Mouse (Mus musculus): Measurements from ENCODE around the gene Zc3h7a. TPM values are rescaled to one million over a fixed set of nuclear protein-coding genes. Genes with fewer than 3 reads are reported as not detected.

Zc3h7a gene
- polyA plus RNA-seq, 1 experiment from 2014 or later, result 83.0 TPM

DNA sequence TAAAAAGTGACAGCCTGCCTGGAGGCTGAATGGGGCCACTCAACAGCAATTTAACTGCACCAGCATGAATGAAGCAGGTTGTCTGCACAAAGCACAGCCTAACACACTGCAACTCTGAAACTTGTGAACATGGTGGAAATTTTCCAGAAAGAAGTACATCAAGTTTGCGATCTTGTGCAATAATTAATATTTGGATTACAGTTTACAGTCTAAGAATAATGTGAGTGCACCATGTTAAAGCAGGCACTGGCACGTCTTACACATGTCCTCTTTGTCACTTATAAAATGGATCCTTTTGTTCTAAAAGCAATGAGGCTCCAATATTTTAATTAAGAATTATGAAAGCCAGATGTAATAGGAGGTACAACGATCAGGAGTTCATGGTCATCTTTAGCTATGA, 78.9 kb downstream of the Zc3h7a start:
- Histone ChIP-seq H3K9ac (ENCODE audit: low read length) (no peak overlapping the region), H3K36me3 (ENCODE audit: control insufficient read depth, insufficient read depth, low read length) (no peaks in the 10 kb centered on the region), H3K4me1 (ENCODE audit: control insufficient read depth, insufficient read depth, low read length) (no peaks in the 10 kb centered on the region), H3K27me3 (ENCODE audit: control insufficient read depth, insufficient read depth, low read length) (no peaks in the 10 kb centered on the region), H3K4me3 (ENCODE audit: low read depth, low read length) (no peak overlapping the region), H3K4me2 (ENCODE audit: low read depth, severe bottlenecking) (no peak overlapping the region), H3K27ac (replicated peaks; ENCODE audit: low read depth, low read length) (no peak overlapping the region), H3K9me3 (ENCODE audit: control insufficient read depth, low read length) (no peaks in the 10 kb centered on the region)
- no peak for DNase-seq (ENCODE audit: low spot score)
- WGBS, result 88% methylated on average over 3 of the region's 3 CpGs
- ATAC-seq (ENCODE audit: insufficient number of reproducible peaks, low FRiP score, low TSS enrichment, low read depth), result no peak

DNA sequence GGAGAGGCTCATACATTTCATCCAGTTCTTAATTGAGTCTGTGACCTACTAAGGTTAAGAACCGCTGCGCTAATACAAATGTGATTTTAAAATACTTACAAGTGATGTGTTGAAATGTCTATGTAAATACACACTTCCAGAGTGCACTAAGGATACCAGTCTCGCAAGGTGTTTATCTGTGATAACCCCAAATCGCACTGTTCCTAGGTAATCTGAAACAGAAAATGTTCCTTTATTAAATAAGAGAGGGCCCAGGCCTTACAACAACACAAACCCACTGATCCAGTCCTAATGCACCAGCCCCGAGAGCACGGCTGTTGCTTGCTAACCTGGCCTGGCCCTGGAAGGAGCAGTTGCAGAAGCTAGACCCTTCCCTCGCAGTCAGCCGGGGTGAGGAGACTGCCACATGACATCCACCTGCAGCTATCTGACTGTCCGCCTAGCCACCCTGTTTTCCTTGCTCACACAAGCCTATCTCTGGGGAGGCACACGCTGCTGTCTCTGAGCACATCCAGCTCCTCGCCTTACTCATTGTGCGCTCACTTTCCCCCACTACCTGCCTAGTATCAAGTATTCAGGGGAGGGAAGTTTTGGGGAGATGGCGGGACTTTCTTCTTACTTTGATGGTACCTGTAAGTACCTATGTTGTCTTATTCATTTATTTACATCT, 82.3 kb downstream of the Zc3h7a start:
- DNase-seq (ENCODE audit: low spot score) (no peak), ATAC-seq (ENCODE audit: insufficient number of reproducible peaks, low FRiP score, low TSS enrichment, low read depth) (no peak)
- Histone ChIP-seq H3K27ac (replicated peaks; ENCODE audit: low read depth, low read length) (no peak overlapping the region), H3K4me1 (ENCODE audit: control insufficient read depth, insufficient read depth, low read length) (no peaks in the 10 kb centered on the region), H3K9me3 (ENCODE audit: control insufficient read depth, low read length) (no peaks in the 10 kb centered on the region), H3K4me3 (ENCODE audit: low read depth, low read length) (no peak overlapping the region), H3K27me3 (ENCODE audit: control insufficient read depth, insufficient read depth, low read length) (no peaks in the 10 kb centered on the region), H3K36me3 (ENCODE audit: control insufficient read depth, insufficient read depth, low read length) (peaks cover 4% of the 10 kb centered on the region; the same call in 1 of the 2 replicates), H3K4me2 (ENCODE audit: low read depth, severe bottlenecking) (no peak overlapping the region), H3K9ac (ENCODE audit: low read length) (no peak overlapping the region)
- WGBS, result 92% methylated on average over 13 of the region's 13 CpGs

DNA sequence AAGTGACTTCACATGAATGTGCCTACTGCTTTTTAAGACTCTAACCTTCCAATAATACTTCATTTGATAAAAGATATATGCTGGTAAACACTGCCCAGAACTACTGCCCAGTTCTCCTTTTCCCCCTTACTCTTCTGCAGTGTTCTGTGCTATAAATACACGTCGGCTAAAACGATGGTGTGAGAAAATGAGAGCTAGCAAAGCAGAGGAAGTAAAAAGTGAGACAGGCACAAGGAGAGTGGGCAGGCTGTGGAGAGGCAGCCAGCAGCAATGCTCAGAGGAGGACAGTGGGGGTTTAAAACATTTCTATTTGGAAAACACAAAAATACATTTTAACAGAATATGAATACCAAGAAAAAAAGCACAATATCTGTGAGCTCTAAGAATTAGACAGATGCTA, 83.7 kb downstream of the Zc3h7a start:
- H3K4me2 ChIP-seq (ENCODE audit: low read depth, severe bottlenecking), result no peak overlapping the region
- no peak overlapping the region for H3K27ac ChIP-seq (replicated peaks; ENCODE audit: low read depth, low read length)

DNA sequence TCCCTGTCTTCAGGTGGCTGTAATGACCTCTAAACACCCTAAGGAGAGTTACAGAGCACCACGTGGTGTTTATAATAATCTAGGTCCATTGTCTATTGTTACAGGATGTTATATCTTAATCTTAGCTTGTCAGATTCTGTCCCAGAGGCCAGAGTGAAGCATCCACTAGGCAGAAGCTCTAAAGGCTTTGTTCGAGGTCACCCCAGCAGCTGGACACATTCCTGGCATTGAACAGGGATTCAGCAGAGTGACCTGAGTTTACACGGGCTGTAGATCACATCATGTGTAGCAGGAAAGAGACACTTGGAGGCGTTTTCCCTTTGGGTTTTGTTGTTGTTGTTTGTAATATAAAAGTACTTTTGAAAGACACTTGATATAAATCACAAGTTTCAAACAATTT, 84.1 kb downstream of the Zc3h7a start:
- no peaks in the 10 kb centered on the region for H3K4me1 ChIP-seq (ENCODE audit: control insufficient read depth, insufficient read depth, low read length)
- no peaks in the 10 kb centered on the region for H3K9me3 ChIP-seq (ENCODE audit: control insufficient read depth, low read length)
- H3K4me2 ChIP-seq (ENCODE audit: low read depth, severe bottlenecking), result no peak overlapping the region
- ATAC-seq (ENCODE audit: insufficient number of reproducible peaks, low FRiP score, low TSS enrichment, low read depth), result no peak
- 81% methylated on average over 4 of the region's 4 CpGs for WGBS
- H3K9ac ChIP-seq (ENCODE audit: low read length), result no peak overlapping the region
- H3K27ac ChIP-seq (replicated peaks; ENCODE audit: low read depth, low read length), result no peak overlapping the region
- H3K4me3 ChIP-seq (ENCODE audit: low read depth, low read length), result no peak overlapping the region
- no peak for DNase-seq (ENCODE audit: low spot score)
- peaks cover 4% of the 10 kb centered on the region; the same call in 1 of the 2 replicates for H3K36me3 ChIP-seq (ENCODE audit: control insufficient read depth, insufficient read depth, low read length)
- H3K27me3 ChIP-seq (ENCODE audit: control insufficient read depth, insufficient read depth, low read length), result no peaks in the 10 kb centered on the region

More for the DNA sequence above, 83.7 kb downstream of the Zc3h7a start:
- DNase-seq (ENCODE audit: low spot score) (no peak), ATAC-seq (ENCODE audit: insufficient number of reproducible peaks, low FRiP score, low TSS enrichment, low read depth) (no peak)
- H3K36me3 ChIP-seq (ENCODE audit: control insufficient read depth, insufficient read depth, low read length), result peaks cover 4% of the 10 kb centered on the region; the same call in 1 of the 2 replicates
- H3K27me3 ChIP-seq (ENCODE audit: control insufficient read depth, insufficient read depth, low read length), result no peaks in the 10 kb centered on the region
- H3K9ac ChIP-seq (ENCODE audit: low read length), result no peak overlapping the region
- H3K4me1 ChIP-seq (ENCODE audit: control insufficient read depth, insufficient read depth, low read length), result no peaks in the 10 kb centered on the region
- WGBS, result 93% methylated on average over 3 of the region's 3 CpGs
- no peaks in the 10 kb centered on the region for H3K9me3 ChIP-seq (ENCODE audit: control insufficient read depth, low read length)
- H3K4me3 ChIP-seq (ENCODE audit: low read depth, low read length), result no peak overlapping the region

DNA sequence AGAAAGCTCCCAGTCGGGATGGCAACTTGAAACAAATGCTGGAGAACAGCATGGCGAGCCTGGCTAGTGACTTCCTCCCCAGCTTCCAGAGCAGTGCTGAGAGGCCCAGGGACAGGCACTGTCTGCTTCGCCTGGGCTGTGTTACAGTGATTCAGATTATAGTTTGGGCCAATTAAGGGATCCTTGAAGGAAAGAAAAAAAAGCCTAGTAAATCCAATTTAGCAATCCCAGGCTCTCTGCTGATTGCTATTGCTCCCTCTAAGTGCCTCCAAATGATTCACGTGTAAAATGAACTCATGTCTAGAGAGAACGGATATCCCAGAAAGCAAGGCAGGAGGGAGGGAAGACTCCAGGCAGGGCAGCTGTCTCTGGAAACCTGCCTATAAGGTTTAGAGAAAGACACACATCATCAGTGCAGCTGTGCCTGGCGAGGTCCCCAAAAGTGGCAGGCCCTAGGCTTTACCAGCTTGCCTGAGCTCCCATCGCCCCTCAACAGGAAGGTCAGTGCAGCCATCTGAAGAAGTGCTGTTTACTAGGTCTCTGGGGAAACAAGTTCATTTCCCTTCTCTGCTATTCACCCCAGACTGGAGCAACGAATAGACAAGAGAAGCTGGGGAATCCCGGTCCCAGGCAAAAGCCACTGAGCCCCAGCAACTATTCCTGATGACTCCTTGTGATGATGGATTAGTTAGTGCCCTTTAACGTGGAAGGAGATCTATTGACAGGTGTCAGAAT, 85.2 kb downstream of the Zc3h7a start:
- H3K4me2 ChIP-seq (ENCODE audit: low read depth, severe bottlenecking), result no peak overlapping the region
- H3K9ac ChIP-seq (ENCODE audit: low read length), result no peak overlapping the region
- 85% methylated on average over 10 of the region's 10 CpGs for WGBS
- no peak for DNase-seq (ENCODE audit: low spot score)
- H3K4me3 ChIP-seq (ENCODE audit: low read depth, low read length), result no peak overlapping the region
- H3K9me3 ChIP-seq (ENCODE audit: control insufficient read depth, low read length), result no peaks in the 10 kb centered on the region
- no peak for ATAC-seq (ENCODE audit: insufficient number of reproducible peaks, low FRiP score, low TSS enrichment, low read depth)
- H3K27ac ChIP-seq (replicated peaks; ENCODE audit: low read depth, low read length), result no peak overlapping the region
- no peaks in the 10 kb centered on the region for H3K4me1 ChIP-seq (ENCODE audit: control insufficient read depth, insufficient read depth, low read length)
- peaks cover 4% of the 10 kb centered on the region; the same call in 1 of the 2 replicates for H3K36me3 ChIP-seq (ENCODE audit: control insufficient read depth, insufficient read depth, low read length)
- H3K27me3 ChIP-seq (ENCODE audit: control insufficient read depth, insufficient read depth, low read length), result no peaks in the 10 kb centered on the region

DNA sequence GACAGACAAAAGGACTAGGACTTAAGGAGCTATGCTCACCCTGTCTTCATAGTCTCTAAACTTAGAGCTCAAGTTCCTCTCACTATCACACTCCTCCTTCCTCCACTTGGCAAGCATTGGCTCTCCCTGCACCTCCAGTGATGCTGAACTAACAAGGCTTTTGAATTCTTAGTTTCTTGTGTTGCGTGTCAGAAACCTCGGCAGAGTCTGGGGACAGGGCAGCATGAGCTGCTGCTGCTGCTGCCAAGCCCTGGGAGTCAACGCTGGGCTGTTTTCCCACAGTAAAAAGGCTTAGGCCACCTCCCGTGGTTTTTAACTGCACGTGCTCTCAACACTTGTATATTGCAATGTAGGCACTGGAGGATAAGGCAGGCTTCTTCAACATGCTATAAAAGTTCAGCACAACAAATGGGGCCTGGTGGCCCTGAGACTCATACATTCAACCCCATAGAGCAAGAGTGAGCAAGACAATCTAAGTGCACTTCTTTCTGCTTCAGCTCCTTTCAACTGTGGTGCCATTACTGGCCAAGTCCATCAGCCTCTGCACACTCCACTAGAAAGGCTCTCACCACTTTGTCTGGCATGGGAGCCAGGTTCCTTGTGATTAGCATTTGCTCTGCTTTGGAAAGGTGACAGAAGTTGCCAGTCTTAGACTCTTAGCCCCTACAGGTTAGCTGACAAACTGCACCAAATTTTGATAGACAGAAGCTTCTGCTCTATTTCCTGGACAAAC, 89.2 kb downstream of the Zc3h7a start:
- Histone ChIP-seq H3K36me3 (ENCODE audit: control insufficient read depth, insufficient read depth, low read length) (peaks cover 7% of the 10 kb centered on the region), H3K4me2 (ENCODE audit: low read depth, severe bottlenecking) (no peak overlapping the region), H3K9me3 (ENCODE audit: control insufficient read depth, low read length) (no peaks in the 10 kb centered on the region), H3K27ac (replicated peaks; ENCODE audit: low read depth, low read length) (no peak overlapping the region), H3K9ac (ENCODE audit: low read length) (no peak overlapping the region), H3K4me3 (ENCODE audit: low read depth, low read length) (no peak overlapping the region), H3K4me1 (ENCODE audit: control insufficient read depth, insufficient read depth, low read length) (no peaks in the 10 kb centered on the region), H3K27me3 (ENCODE audit: control insufficient read depth, insufficient read depth, low read length) (no peaks in the 10 kb centered on the region)
- DNase-seq (ENCODE audit: low spot score), result no peak
- ATAC-seq (ENCODE audit: insufficient number of reproducible peaks, low FRiP score, low TSS enrichment, low read depth), result no peak
- WGBS, result 88% methylated on average over 5 of the region's 5 CpGs

Small RNA genes within 50 kb of the gene (microRNA-seq; reads per million reads assigned to microRNA genes)
- gene Gm23935, result 114 reads per million, percentile 50 among the genes with 10 or more reads in this experiment

Other genes with a start within 250 kb of the Zc3h7a start
- 54.2 and 56.4 TPM in 2 replicates for gene Snn, start 115.4 kb downstream of the Zc3h7a start, polyA plus RNA-seq (2014; fragmentation: Nextera tagmentation; extraction: Ambion mirVana)
- 87.2 and 90.2 TPM in 2 replicates for gene Litaf, start 110.2 kb downstream of the Zc3h7a start, polyA plus RNA-seq (2014; fragmentation: Nextera tagmentation; extraction: Ambion mirVana)
- 33.7 and 39.9 TPM in 2 replicates for gene Txndc11, start 41.7 kb downstream of the Zc3h7a start, polyA plus RNA-seq (2014; fragmentation: Nextera tagmentation; extraction: Ambion mirVana)
- 266 and 277 TPM in 2 replicates for gene Rsl1d1, start 26.9 kb upstream of the Zc3h7a start, polyA plus RNA-seq (2014; fragmentation: Nextera tagmentation; extraction: Ambion mirVana)
- gene Gspt1, start 77.9 kb upstream of the Zc3h7a start, polyA plus RNA-seq (2014; fragmentation: Nextera tagmentation; extraction: Ambion mirVana), result 119 and 123 TPM in 2 replicates
- not detected in 2 replicates for gene Tnfrsf17, start 137.4 kb upstream of the Zc3h7a start, polyA plus RNA-seq (2014; fragmentation: Nextera tagmentation; extraction: Ambion mirVana)
- gene Snx29, start 146.5 kb upstream of the Zc3h7a start, polyA plus RNA-seq (2014; fragmentation: Nextera tagmentation; extraction: Ambion mirVana), result 9.5 and 10.3 TPM in 2 replicates